Mouse (Mus musculus): ENCODE results near the gene Plcg2. TPM values are rescaled to one million over a fixed set of nuclear protein-coding genes. Genes with fewer than 3 reads are reported as not detected.

Gene Plcg2
- total RNA-seq, 2 experiments from 2014 or later, result 6.2 to 6.7 TPM

DNA sequence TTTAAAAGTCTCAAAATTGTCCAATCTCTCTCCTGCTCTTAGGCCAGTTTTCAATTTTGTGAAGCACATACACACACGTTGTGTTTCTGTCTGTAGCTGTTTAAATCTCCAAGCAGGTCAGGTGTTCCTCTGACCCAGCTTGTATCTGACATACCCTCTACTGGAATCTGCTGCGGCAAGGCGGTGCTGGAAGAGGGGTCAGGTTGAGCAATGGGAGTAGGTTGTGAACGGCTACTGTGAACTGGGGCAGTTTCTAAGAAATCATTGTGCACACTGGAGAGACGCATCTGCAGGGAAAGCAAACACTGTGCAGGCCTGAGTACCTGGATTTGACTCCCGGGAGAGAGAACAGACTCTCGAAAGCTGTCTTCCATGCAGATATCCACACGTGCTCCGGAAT lies 178.4 kb downstream of the Plcg2 start:
- intact Hi-C loops (cut with DNase I), result no loop called here
- DNase-seq (ENCODE audit: low spot score), result no peak

DNA sequence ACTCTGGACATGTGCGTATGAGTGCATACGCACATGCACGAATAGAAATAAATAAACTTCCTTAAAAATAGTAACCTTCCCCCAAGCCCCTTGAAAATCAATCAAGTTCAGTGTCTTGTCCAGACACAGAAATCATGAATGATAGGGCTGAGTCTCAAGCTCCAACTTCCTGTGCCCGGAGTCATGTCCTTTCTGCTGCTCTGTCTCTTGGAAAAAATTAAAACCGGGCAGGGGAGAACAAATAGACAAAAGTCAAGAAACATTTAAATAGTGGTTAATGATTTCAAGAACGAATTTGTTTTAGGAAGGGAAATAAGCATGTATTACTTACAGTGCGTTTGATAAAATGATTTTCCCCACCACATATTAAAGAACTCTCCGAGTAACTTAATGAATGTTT lies 178.9 kb downstream of the Plcg2 start:
- intact Hi-C loops (cut with DNase I), result no loop called here
- no peak for DNase-seq (ENCODE audit: low spot score)

DNA sequence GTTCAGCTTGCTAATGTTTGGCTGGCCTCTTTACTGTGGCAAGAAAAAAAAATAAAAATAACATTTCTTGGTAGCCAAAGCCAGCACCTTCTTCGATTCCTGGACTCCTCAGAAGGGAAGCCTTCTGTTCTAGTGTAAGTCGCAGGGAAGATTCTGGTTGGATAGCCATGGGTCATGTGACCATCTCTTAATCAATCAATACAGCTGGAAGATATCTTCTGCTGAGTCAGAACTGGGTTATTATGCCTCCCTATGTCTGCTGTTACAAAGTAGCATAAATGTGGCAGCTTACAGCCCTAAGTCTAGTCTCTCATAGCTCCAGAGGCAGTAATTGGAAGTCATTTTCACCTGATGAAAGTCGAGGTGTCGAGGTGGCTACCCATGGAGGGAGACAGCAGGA lies 180.6 kb downstream of the Plcg2 start:
- DNase-seq (ENCODE audit: low spot score), result no peak
- intact Hi-C loops (cut with DNase I), result no loop called here

DNA sequence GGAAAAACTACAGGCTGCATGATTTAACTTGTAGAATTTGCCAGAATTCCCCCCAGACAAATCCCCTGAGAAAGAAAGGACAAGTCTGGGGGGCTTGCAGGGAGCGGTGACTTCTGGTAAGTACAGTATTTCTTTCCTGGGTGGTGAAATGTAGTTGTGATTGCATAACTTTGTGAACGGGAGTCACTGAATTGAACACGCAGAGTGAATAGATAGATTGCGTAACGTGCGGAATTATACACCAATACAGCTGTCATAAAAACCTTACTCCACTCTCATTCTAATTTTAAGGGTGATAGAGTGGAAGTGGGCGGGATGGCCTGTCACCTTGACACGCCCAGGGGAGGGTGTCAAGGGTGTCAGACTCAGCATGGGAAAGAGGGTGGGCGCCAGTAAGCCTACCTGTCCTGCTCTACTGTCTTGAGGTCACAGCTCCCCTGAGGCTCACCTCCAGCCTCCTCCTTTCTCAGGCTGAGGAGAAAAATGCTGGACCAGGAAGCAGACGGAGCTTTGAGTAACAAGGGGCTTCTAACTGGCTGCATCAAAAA lies 185.9 kb downstream of the Plcg2 start:
- DNase-seq (ENCODE audit: low spot score), result no peak

DNA sequence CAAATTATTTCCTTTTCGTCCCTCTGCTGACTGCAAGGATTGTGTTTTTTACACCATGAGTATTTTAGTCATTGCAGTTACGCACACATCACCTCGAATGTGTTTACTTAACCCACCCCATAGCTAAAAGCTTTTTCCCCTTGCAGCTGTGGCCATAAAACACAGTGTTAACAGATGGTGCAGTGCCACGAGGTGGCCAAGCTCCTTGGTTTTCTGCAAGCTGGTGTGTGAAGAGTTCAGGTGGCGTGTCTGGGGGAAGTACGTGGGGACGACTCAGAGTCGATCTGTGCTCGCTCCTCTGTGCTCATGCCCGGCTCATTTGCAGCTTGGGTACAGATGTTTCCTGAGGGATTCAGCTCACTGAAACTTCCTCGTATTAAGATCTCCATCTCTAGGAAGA lies 186.4 kb downstream of the Plcg2 start:
- no peak for DNase-seq (ENCODE audit: low spot score)
- intact Hi-C loops (cut with DNase I), result no loop called here

More for the DNA sequence above, 185.9 kb downstream of the Plcg2 start:
- intact Hi-C loops (cut with DNase I), result no loop called here

Small RNA genes within 50 kb of the gene (microRNA-seq; reads per million reads assigned to microRNA genes)
- gene Gm27361, result not detected
- gene Mir7077, result not detected
- not detected for gene Mir7078

Other genes with a start within 250 kb of the Plcg2 start
- 10 to 100 TPM; 21.3 to 24.0 TPM for gene Cmip, start 241.2 kb upstream of the Plcg2 start, total RNA-seq (2021)
- 1 to 10 TPM; 2.2 to 2.4 TPM for gene Sdr42e1, start 175.4 kb downstream of the Plcg2 start, total RNA-seq (2021)
- gene Hsd17b2, start 203.6 kb downstream of the Plcg2 start, total RNA-seq (2021), result not detected